Mouse (Mus musculus): ENCODE measurements around the gene Mapk7. TPM values are rescaled to one million over a fixed set of nuclear protein-coding genes. Genes with fewer than 3 reads are reported as not detected.

The Mapk7 gene
- total RNA-seq, 4 experiments from 2014 or later: 2.0 to 4.6 (median 2.3) TPM

- DNase-seq (ENCODE audit: low spot score in 2 of 2): no peak
These were observed 3.2 kb downstream of the Mapk7 start for GRCm38 (mm10) chr11:61490944-61491520.

- no peak for DNase-seq (ENCODE audit: low spot score in 2 of 2)
These were observed 4.3 kb downstream of the Mapk7 start for GRCm38 (mm10) chr11:61489874-61490273.

DNA sequence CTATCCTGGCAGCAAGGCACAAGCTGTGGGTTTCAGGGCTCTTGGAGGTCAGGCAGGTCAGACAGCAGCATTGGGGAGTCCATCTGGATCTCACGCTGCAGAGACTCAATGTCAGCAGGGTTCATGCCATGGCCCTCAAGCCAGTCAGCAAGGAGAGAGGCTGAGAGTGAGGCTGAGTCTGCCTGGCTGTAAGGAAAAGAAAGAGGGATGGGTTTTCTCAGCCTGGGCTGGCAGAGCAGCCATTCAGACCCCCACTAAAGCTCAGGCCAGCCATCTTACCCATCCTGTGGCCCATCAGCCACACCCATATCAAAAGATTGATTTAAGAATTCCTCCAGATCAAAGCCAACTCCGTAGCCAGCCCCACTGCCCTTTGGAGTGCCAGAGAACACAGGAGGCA is 5.1 kb downstream of the Mapk7 start:
- no peak for DNase-seq (ENCODE audit: low spot score in 2 of 2)

DNA sequence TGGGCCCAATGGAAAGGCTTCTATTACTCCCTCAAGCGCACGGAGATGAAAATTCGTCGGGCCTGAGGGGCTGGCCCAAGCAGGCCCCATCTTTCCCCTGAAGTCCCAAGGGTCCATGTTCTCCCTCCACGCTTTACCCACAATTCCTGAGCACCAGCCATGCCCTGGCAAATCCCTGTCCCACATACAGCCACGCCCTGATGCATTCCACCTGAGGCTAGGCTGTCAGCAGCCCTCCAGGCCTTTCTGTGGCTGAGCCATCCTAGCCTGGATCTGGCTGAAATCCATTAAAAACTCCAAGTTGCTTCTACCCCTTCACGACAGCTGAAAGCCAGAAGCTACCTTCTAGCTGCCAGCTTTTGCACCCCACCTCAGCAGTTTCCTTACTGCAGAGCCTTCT is 6.3 kb downstream of the Mapk7 start:
- no peak for DNase-seq (ENCODE audit: low spot score in 2 of 2)

- DNase-seq (ENCODE audit: low spot score in 2 of 2): peak in 1 of 2 experiments; percentile 41
These were observed 6.8 kb downstream of the Mapk7 start for GRCm38 (mm10) chr11:61487401-61487800.

- no peak for DNase-seq (ENCODE audit: low spot score in 2 of 2)
These were observed 7.6 kb downstream of the Mapk7 start for GRCm38 (mm10) chr11:61486458-61487219.

DNA sequence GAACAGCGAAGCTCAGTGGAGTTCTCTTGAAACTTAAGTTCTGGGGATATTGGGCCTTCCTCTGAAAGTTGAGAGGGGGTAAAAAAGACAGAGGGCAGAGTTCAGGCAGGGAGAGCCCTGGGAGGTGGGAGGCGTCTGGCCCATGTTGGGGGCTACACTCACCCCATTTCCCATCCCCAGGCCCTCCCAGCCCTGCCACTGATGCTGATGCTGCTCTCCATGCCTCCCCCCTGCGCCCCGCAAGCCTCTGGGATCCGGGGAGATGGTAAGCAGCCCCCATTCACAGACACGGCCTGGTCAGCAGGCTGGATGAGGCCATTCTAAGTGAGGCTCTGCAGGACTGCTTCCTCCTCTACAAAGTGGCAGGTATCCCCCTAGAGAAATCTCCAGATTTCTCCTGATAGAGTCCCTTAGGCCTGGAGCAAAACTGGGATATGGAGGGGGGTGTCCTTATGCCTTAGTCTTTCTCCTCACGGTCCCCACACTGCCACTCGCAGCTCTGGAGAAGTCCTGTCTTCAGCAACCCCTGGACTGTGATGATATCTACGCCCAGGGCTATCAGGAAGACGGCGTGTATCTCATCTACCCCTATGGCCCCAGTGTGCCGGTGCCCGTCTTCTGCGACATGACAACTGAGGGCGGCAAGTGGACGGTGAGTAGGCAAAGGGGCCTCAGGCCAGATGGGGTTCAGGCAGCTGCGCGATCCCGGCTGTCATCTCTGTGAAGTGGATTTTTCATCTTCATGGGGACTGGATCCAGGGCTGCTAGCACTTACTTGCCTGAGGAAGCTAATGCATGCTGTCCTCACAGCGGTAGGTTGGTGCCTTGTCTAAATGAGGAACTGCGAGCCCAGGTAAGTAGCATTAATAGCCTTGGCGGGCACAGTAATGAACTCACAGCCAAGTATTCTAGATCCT is 8.4 kb downstream of the Mapk7 start:
- no peak for DNase-seq (ENCODE audit: low spot score in 2 of 2)

GRCm38 (mm10) chr11:61484613-61485540 is 9.3 kb downstream of the Mapk7 start, which contains the start of gene Mfap4:
Mfap4 (plus strand) TSS chr11:61485431.
- peak in 1 of 2 experiments; percentile 20 for DNase-seq (ENCODE audit: low spot score in 2 of 2)

DNA sequence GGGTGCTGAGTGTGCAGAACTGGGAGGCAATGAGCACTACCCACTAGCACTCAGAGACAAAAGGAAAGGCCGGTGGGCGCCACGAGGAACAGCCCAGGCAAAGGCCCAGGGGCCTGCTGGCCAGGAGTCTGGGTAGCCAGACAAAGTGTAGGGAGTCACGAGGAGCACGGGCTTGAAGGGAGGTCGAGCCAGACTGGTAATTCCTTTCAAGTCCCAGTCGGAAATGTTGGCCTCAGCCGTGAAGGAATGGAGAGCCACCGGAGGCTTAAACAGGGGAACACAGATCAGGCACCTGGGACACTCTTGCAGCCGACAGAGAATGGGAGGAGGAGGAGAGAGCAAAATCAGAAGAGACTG is 10.0 kb downstream of the Mapk7 start:
- DNase-seq (ENCODE audit: low spot score in 2 of 2): no peak

DNA sequence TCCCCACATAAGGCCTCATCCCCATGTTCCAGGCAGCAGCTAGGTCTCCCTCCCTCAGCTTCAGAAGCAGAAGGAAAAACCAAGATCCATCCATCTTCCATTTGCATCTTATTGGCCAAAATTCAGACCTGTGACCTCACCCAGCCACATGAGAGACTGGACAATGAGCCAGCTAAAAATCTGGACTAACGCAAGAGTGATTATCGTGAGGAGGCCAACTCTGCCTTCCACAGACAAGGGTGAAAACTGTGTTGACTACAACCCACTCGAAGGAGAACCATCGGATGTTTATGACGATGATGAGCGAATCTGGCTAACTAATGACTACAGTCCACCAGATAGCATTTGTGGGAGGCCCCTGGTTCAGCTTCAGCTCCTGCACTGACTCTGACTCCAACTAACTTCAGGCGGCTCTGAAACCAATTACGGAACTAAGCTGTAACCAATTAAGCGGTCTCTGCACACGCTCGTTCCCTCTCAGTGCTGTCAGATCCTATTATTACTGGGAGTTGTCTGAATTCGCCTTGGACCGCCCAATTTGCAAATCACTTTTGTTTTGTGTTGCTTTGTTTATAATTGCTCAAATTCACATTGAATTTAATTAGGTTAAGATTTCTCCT is 10.9 kb downstream of the Mapk7 start:
- no peak for DNase-seq (ENCODE audit: low spot score in 2 of 2)

DNA sequence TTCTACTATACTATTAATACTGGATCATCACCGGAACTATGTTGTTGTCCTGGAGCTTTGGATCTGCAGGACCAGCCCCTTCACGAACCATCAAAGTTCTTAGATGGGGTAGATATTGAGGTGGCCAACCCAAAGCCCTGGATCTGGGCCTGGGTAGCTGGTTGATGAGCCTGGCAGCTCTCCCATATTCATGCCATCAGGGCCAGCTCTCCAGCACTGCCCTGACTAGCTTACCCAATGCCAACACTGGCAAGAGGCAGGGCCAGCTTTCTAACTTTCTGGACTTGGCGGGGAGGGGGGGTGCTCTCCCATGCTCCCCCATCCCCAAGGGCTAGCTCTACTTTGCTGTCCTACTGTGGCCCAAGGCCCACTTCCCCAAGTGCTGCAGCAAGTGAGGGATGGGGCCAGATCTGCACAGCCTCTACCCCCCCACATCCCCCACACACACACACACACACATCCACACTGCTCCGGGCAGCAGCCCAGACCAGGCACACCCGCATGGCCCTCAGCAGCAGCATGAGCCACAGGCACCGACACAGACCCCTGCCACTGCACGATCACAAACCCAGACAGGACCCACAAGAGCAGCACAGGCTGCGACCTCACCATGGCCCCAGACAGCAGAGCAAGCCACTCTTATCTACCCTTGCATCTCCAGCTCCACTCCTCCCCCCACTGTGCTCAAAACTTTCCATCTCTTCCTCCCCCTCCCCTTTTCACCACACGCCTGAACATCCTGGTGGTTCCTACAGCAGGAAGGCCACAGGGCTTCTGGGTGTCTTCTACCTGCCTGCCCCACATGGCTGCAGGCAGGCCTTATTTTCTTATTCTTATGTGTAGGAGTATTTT is 12.7 kb downstream of the Mapk7 start:
- DNase-seq (ENCODE audit: low spot score in 2 of 2): no peak

- DNase-seq (ENCODE audit: low spot score in 2 of 2): no peak
These were observed 15.4 kb downstream of the Mapk7 start for GRCm38 (mm10) chr11:61478788-61479187.

DNA sequence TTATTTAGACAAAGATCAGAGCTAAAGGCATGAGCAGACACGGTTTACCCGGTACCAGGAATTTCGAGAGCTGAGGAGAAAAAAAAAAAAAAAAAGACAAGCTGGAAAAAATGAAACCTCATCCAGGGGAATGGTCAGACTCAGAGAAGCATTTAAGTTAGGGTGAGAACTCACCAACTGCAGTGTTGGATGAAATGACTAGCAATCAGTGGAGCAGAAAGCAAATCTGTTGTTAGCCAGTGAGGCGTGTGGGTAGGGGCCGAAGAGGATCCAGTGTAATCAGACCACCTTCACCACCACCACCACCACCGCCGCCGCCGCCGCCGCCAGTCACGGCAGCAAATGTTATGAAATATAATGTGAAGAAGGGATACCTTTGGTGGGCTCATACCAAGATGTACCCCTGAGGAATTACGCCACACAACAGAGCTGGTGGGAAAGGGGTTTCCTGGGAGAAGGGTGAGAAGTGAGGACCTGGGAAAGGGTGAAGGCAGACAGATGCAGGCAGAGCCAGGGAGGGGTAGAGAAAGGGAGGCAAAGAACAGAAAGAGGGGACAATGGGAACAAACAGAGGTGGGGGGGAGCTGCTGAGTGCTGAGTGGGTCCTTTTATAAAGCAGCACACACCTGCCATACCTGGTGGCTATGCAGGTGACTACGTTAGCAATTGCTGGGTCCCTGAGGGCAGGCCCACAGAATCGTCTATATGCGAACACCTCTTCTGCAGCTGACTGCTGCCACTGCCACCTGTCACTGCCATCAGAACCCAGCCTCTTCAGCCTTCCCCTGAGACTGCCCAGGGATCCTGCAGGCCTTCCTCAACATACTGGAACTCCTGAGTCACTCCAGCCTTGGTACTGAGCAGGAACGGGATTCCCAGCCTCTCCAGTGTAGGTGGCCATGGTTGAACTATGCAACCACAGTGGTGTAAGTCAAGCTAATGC is 16.4 kb downstream of the Mapk7 start:
- no peak for DNase-seq (ENCODE audit: low spot score in 2 of 2)

DNA sequence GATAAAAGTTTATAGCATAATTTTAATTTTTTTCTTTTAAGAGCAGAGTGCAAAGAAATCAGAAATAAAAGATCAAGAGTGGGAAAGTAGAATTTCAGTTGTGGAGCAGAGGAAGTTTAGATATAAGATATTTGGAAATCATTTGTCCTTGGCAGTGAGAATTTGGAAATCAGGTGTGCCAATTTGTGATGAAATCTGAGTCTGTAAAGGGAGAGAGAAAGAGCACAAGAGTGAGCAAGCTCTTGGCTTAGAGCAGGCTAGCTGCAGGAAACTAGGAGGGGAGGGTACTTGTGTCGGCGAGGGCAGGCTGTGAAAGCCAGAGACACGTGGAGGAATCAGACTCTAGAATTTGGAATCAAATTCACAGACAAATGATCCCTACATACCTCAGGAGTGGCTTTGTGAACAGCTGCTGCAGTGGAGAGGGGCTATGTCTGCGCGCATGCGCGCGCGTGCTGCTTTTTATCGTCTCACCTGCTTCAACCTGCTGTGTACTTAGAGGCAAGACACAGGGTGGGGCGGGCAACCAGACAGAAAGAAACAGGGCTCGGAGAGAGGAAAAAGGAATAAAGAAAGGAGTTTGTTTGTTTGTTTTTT is 17.3 kb downstream of the Mapk7 start:
- no peak for DNase-seq (ENCODE audit: low spot score in 2 of 2)

- DNase-seq (ENCODE audit: low spot score in 2 of 2): no peak
These were observed 20.6 kb downstream of the Mapk7 start for GRCm38 (mm10) chr11:61473630-61474029.

DNA sequence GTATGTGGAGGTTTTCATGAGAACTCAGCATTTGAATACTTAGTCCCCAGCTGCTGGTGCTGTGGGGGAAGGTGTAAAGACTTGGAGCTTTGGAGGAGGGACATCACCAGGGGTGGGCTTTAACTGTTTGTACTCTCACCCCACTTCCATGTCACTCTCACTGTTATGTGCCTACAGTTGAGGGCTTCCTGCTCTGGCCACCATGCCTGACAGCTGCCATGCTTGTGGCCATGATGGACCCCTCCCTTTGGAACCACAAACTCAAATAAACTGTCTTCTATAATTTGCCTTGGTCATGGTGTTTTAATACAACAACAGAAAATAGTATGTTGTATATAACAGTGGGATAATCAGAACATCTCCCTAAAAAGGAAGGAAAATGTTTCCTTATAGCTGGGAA is 23.3 kb downstream of the Mapk7 start:
- DNase-seq (ENCODE audit: low spot score in 2 of 2): no peak

GRCm38 (mm10) chr11:61469317-61469917 is 24.8 kb downstream of the Mapk7 start:
- DNase-seq (ENCODE audit: low spot score in 2 of 2): no peak

DNA sequence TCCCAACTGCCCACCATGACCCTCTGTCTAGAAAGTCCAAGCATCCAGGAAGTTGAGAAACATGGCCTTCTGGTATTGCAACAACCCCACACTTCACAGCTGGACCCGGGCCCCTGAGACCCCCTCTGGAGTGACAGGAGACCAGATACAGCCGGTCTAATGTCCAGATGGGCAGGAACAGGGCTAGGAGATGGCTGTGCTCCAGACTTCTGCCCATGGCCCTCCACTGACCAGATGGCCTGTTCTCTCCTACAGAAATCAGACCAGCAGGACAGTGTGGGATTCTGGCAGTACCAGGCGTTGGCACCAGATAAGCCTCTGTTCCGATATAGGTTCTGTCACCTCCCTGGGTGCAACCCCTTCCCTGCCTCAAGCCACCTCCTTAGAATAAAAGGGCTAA is 25.7 kb downstream of the Mapk7 start:
- no peak for DNase-seq (ENCODE audit: low spot score in 2 of 2)

Data from gastrocnemius, adult 8-10 months (tissue).